Mouse (Mus musculus) heart, adult 18-20 months (tissue): Measurements from ENCODE around the gene Ctbp1. TPM values are rescaled to one million over a fixed set of nuclear protein-coding genes. Genes with fewer than 3 reads are reported as not detected.

Experiments used
- DNase-seq, 2 experiments: peaks; one replicate each; pipeline ENCODE4 v3.0.0; 2021 to 2022; ENCODE audit warnings: mixed read lengths in 1 of 2
- total RNA-seq, 2 experiments: library from RNA; stranded (reverse); gene quantifications; 2 replicates each; pipeline ENCODE4 v1.2.3; 2021

Gene Ctbp1
- total RNA-seq, 2 experiments from 2014 or later, result 216 to 232 TPM

GRCm38 (mm10) chr5:33245701-33246100 is 29.1 kb downstream of the Ctbp1 start:
- peak; percentile 84 to 91 for DNase-seq

DNA sequence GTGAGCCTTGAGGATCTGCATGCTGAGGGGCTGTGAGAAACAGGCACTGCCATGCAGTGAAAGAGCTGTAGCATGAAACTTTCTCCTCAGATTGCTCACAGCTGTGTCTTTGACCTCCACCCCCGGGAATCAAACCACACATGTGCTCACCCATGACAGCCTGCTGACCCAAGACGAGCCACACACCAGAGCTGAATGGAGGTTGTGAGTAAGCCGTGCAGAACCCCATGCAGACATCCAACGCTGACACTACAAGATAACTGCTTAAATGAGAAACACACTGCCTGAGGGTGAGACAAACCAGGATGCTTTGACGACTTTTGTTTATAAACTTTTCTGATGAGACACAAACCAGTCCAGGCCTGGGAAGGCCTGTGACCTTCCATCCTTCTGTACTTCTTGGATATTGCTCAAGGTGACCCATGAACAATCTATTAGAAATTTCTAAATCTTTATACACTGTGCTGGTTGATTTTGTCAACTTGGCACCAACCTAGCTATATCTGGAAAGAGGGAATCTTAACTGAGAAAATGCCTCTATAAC is 30.3 kb downstream of the Ctbp1 start:
- DNase-seq, result peak in 1 of 2 experiments; percentile 64

DNA sequence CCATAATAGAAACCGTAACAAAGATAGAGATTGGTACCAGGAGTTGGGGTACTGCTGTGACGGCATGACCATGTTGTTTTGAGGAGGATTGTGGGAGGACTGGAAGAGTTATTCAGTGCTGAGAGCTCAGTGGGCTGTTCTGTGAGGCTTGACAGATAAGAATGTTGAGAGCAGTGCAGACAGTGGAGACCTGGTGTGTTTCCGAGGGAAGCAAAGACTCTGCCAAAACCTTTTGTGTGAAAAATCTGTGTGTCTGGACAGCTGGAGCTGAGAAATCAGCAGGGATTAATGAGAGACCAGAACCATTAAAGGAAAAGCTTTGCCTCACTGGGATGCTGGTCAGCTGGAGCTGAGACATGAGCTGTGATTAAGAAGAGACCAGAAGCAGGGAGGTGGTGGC is 34.9 kb downstream of the Ctbp1 start:
- peak; percentile 45 to 77 for DNase-seq

DNA sequence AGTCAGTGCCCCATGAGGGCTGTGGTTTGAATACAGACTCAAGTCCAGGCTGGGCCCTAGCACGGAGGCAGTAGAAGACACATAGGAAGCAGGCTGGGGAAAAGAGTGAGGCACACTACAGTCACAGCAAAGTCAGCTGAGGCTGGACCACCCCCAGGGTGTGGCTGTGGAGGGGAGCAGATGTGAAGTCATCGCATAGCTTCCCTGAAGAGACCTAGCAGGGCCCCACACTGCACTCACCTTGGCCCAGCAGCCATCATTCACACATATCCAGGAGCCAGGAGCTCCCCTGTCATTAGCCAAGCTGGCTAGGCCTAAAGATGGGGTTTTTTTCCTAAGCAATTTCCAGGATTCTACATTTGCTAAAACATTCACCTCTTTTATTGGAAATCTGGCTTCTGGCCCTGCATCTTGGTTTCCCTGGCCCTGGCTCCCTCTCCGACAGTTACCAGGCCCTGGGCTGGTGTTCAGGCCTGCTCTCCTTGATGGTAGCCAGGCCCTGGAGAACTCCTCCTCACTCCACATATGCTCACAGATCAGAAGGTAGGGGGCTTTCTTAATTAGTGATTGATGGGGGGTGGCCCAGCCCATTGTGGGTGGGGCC is 35.6 kb downstream of the Ctbp1 start:
- DNase-seq, result no peak

DNA sequence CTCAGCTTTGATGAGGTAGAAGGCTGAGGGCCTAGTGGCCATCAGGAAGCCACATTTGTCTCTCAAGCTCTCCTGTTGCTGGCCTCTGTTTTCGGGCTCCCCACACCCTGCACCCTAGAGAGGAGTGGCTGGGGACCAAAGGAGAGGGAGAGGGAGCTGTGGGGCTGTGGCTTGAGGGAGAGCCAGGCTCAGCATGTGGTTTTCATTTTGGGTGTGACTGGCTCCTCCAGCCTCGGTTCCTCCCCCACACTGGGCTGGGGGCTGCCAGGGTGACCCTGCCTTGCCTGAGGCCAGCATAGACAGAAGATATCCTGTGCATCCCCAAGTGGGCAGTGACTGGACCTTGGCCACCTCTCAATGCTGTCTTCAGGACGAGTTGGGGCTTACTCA is 36.5 kb downstream of the Ctbp1 start:
- no peak for DNase-seq

DNA sequence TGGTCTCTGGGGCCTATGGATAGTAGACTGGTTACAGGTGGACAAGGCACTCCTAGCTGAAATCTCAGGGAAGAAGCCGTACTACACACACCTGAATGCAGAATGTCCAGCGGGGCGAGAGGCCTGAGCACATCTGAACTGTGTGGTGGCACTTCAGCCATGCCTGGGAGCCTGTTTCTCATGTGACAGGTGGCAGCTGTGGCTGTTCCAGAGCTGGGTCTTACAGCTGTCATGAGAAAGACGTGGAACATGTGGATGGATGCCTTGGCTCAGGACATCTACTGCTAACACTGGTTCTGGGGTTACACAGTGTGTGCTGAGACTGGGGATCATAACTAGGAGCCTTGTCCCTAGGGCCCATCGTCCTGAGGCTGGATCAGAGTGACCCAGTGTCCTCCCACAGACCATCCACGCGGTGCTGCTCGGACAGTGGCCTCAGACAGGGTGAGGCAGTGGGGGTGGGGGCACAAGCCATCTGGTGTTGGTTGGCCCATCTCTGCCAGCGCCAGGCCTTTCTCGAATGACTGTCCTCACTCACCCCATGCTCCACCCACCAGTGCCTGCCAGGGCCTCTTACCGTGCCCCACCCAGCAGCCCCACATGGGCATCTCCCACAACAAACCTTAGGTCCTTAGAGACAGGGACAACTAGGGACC is 37.1 kb downstream of the Ctbp1 start:
- no peak for DNase-seq

DNA sequence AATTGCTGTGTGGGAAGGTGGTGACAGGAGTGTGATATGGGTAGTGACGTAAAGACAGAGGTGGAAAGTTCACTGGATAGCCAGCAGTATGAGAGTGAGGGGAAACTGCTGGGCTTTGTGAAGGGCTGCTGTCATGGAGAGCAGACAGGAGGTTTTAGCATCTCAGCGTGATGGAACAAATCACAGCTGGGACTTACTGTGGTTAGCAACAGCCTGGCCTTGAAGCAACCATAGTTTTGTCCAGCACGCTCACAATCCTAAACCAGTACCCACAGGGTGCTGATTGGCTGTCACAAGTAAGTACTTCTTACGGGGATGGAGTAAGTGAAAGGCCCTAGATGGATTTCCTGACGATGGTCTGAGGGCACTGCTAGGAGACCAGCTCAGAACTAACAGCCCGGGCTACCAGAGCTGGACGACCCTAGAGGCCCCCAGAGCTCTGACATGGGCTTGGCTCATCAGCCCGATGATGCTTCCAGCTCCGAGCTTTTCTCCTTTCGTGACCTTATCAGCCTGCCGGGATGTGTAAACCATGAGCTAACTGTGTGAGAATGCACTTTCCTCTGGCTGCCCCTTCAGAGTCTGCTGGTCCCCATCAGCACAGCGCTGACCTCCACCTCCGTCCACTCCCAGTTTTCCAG is 40.3 kb downstream of the Ctbp1 start:
- peak; percentile 61 to 79 for DNase-seq

GRCm38 (mm10) chr5:33232791-33233190 is 42.0 kb downstream of the Ctbp1 start:
- DNase-seq, result no peak

DNA sequence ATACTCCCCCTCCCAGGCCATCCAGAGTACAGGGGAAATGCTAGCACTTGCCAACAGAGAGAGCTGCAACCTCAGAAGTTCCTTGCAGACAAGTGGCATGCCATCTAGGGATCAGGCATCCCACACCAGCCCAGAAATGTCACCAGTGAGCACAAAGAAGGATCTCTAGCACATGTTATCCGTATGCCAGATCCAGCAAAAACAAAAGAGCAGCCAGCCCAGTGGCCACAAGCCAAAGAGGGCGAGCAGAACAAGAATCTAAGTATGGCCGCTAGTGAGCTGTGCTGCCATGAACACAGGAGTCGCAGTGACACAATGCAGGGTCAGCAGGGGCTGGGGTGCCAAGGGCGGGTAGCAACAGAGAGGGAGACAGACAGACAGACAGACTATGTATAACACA is 44.5 kb downstream of the Ctbp1 start:
- peak in 1 of 2 experiments; percentile 44 for DNase-seq

DNA sequence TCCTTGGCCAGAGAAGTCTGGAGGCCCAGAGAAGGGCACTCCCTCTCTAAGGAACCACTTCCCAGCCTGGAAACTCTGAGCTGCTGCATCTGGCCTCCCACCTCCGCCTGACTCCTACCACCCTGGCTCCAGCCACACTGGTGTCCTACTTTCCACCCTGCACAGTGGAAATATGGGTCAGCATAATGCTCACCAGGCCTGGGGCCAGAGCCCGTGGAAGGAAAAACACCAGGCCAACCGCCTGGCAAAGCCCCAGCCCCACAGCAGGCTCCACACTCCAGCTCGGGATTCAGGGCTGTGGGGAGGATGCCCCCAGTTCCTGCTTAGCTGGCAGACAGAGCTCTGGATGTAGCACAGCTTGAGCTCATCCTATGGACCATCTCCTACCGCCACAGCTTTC is 46.4 kb downstream of the Ctbp1 start:
- peak; percentile 69 to 84 for DNase-seq

- no peak for DNase-seq
These were observed 49.1 kb downstream of the Ctbp1 start for GRCm38 (mm10) chr5:33225673-33226072.

DNA sequence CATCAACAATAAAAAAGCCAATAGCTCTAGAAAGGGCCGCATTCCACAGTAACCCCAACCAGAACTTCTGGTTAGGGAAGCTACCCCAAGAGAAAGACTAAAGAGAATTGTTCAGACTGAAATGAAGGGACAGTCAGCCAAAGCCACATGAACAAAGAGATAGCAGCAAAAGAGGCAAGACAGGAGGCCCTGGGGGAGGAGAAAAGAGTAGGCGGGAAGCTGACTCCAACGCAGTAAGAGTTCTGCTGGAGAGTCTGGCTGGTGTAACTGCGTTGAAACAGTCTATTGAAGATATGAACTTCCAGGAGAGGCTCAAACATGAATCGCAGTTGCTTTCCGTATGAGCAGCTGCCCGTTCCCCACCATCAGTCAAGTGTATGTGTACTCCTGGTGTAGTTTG is 50.3 kb downstream of the Ctbp1 start:
- DNase-seq, result no peak

- no peak for DNase-seq
These were observed 51.7 kb downstream of the Ctbp1 start for GRCm38 (mm10) chr5:33222841-33223744.

DNA sequence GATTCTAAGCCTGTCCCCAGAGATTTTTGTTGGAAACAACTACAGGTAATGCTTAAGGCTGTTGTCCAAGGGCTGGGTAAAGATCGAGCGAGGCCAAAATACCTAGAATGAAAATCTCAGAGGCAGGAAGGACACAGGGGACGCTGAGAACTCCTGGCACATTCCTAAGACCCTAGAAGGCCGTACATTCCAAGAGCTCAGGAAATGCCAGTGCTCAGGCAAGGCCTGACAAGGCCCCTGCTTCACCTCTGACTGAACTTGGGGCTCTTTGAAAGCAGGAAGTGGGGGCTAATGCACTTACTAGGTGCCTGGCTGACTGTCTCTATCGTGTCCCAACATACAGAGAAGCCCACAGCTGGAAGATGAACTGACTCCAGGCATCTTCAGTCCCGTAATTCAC is 52.4 kb downstream of the Ctbp1 start:
- DNase-seq, result no peak

DNA sequence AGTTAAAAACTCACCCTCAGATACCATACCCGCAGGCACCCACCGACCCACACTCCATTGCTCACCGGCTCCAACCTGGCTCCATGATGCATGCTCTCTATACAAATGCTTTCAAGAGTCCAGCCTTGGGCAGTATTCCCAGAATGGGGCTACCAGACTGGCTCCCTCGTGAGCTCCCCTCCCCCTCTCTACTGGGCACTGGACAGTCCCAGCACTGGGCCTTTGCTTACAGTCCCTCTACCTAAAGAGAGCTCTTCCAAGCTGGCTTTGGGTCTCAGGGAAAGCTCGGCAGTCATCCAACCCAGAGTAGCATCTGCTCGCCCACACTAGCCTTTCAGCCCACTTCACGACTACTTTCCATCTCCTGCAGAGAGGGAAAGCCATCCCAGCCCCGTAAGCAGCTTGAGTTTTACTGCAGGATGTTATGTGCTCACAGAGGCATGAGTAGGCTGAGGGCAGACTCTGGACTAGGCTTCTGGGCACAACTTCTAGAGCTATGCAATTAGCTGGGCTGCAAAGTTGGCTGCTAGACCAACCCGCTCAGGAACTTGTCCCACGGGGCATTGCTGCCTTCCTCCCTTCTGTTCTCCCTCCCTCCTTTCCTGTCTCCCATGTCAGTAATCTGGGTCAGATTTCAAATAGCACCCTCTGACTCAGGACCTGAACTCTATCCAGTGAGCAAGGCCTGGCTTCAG is 54.3 kb downstream of the Ctbp1 start:
- peak in 1 of 2 experiments; percentile 70 for DNase-seq

GRCm38 (mm10) chr5:33219831-33220230 is 55.0 kb downstream of the Ctbp1 start:
- no peak for DNase-seq

- DNase-seq, result no peak
These were observed 55.9 kb downstream of the Ctbp1 start for GRCm38 (mm10) chr5:33218746-33219449.

- DNase-seq, result peak in 1 of 2 experiments; percentile 49
These were observed 56.7 kb downstream of the Ctbp1 start, which contains the start of gene Spon2 for GRCm38 (mm10) chr5:33218081-33218480. Gene Spon2 (minus strand): TSS chr5:33218455.

- no peak for DNase-seq
These were observed 57.1 kb downstream of the Ctbp1 start for GRCm38 (mm10) chr5:33217663-33218062.

GRCm38 (mm10) chr5:33214723-33215122 is 60.1 kb downstream of the Ctbp1 start:
- peak in 1 of 2 experiments; percentile 51 for DNase-seq

GRCm38 (mm10) chr5:33211254-33211653 is 63.5 kb downstream of the Ctbp1 start:
- no peak for DNase-seq
